8 mouse cellular contexts compared by ENCODE assay signal in genomic region chr7:126487052-126487483, GRCm38 (mm10). TPM values are rescaled to one million over a fixed set of nuclear protein-coding genes. Genes with fewer than 3 reads are reported as not detected.
DNase-seq lines count a peak whose midpoint lies in the region; ATAC-seq and TF ChIP-seq lines count a peak whose summit lies in the region.

TSS of gene Tufm (plus strand) at chr7:126487361.

- peak within 1 kb of the TSS; percentile 70 for H3K4me2 ChIP-seq in lung, postnatal 0 days (replicated peaks; ENCODE audit: low read depth, low read length)

- H3K4me3 ChIP-seq in MEL (ENCODE audit: control insufficient read depth in 1 of 2, insufficient read depth in 1 of 2, low read depth in 2 of 2, low read length in 2 of 2) = peak within 1 kb of the TSS; percentile 67 to 98
- H3K4me3 ChIP-seq in cerebellum, adult 2 months (replicated peaks; ENCODE audit: insufficient read depth, low read depth, low read length) = peak within 1 kb of the TSS; percentile 65
- peak within 1 kb of the TSS; percentile 59 for H3K4me3 ChIP-seq in lung, postnatal 0 days (ENCODE audit: low read depth, low read length)

- H3K9me3 ChIP-seq in MEL (replicated peaks; ENCODE audit: insufficient read depth, low read length) = no peaks in the 10 kb centered on the region
- H3K9me3 ChIP-seq in lung, postnatal 0 days (ENCODE audit: low read length) = no peaks in the 10 kb centered on the region

- no peaks in the 10 kb centered on the region for H3K27me3 ChIP-seq in MEL (ENCODE audit: control insufficient read depth in 1 of 2, insufficient read depth in 2 of 2, low read length in 2 of 2)
- no peaks in the 10 kb centered on the region for H3K27me3 ChIP-seq in cerebellum, adult 2 months (ENCODE audit: control insufficient read depth, insufficient read depth, low read length)
- H3K27me3 ChIP-seq in lung, postnatal 0 days (replicated peaks; ENCODE audit: insufficient read depth, low read length) = no peaks in the 10 kb centered on the region

- peaks cover 4 to 5% of the 10 kb centered on the region in 2 experiments for H3K36me3 ChIP-seq in MEL (ENCODE audit: control insufficient read depth in 1 of 2, insufficient read depth in 2 of 2, low read length in 2 of 2)
- H3K36me3 ChIP-seq in lung, postnatal 0 days (ENCODE audit: insufficient read depth, low read length) = peaks cover 13% of the 10 kb centered on the region

- H3K27ac ChIP-seq in MEL (ENCODE audit: control insufficient read depth, low read depth, low read length) = peak within 1 kb of the TSS; percentile 82
- H3K27ac ChIP-seq in cerebellum, adult 2 months (ENCODE audit: insufficient read depth, low read length) = peak within 1 kb of the TSS; percentile 47
- peak within 1 kb of the TSS; percentile 77 for H3K27ac ChIP-seq in lung, postnatal 0 days (ENCODE audit: low read length)

- TF ChIP-seq POLR2A in MEL (IDR thresholded peaks at IDR 0.05; ENCODE audit: control insufficient read depth in 1 of 2, insufficient read depth in 1 of 2, low read depth in 1 of 2, low read length in 2 of 2, poor library complexity in 1 of 2) = peak; percentile 52 to 72; a peak in 3 of 4 replicates
- TF ChIP-seq POLR2A in cerebellum, adult 2 months (IDR thresholded peaks at IDR 0.05; ENCODE audit: borderline replicate concordance, insufficient read depth, low read length) = peak; percentile 36; the same call in 1 of the 2 replicates

- ATAC-seq in hematopoietic stem cell, adult 5-6 weeks (replicated peaks in 1 of 2; ENCODE audit: insufficient read depth in 1 of 2, low FRiP score in 2 of 2, low TSS enrichment in 1 of 2, low read depth in 1 of 2, poor library complexity in 2 of 2, severe bottlenecking in 2 of 2) = peak; percentile 84 to 85
- ATAC-seq in lung, postnatal 0 days = peak; percentile 94

- WGBS in cerebellum, adult 2 months = 0% methylated on average over 32 of the region's 32 CpGs
- WGBS in lung, postnatal 0 days = 2% methylated on average over 32 of the region's 32 CpGs

- H3K4me1 ChIP-seq in MEL (ENCODE audit: control insufficient read depth in 1 of 2, insufficient read depth in 2 of 2, low read length in 2 of 2) = peaks cover 0 to 9% of the 10 kb centered on the region in 2 experiments; a peak in 2 of 4 replicates
- H3K4me1 ChIP-seq in cerebellum, adult 2 months (ENCODE audit: control insufficient read depth, insufficient read depth, low read length) = peaks cover 7% of the 10 kb centered on the region
- H3K4me1 ChIP-seq in lung, postnatal 0 days (ENCODE audit: insufficient read depth, low read depth, low read length) = no peaks in the 10 kb centered on the region; the same call in 1 of the 2 replicates

- TF ChIP-seq CTCF in MEL (IDR thresholded peaks at IDR 0.05 in 2 of 3, conservative IDR thresholded peaks at IDR 0.05 in 1 of 3; ENCODE audit: control insufficient read depth in 1 of 3, insufficient read depth in 1 of 3, low read depth in 2 of 3, low read length in 3 of 3, poor library complexity in 1 of 3, severe bottlenecking in 1 of 3) = peak in 2 of 3 experiments; percentile 21 to 26; a peak in 2 of 6 replicates
- TF ChIP-seq CTCF in cerebellum, adult 2 months (IDR thresholded peaks at IDR 0.05; ENCODE audit: borderline replicate concordance, insufficient read depth, low read depth, low read length) = no peak
- peak; percentile 72 for TF ChIP-seq CTCF in lung, postnatal 0 days (IDR thresholded peaks at IDR 0.05)

- H3K9ac ChIP-seq in MEL (ENCODE audit: control insufficient read depth, low read depth, low read length, poor library complexity, severe bottlenecking) = peak within 1 kb of the TSS; percentile 83
- peak within 1 kb of the TSS; percentile 56 for H3K9ac ChIP-seq in lung, postnatal 0 days (replicated peaks; ENCODE audit: low read depth)

- peaks cover 19% of the 10 kb centered on the region for H3K79me2 ChIP-seq in MEL (ENCODE audit: control insufficient read depth, insufficient read depth, low read length, poor library complexity)

- TF ChIP-seq RAD21 in MEL (IDR thresholded peaks at IDR 0.05; ENCODE audit: low read depth, low read length) = no peak

- peak; percentile 98 for DNase-seq in MEL (ENCODE audit: low read depth, low spot score)
- peak; percentile 96 to 99 for DNase-seq in cerebellum, adult 2 months
- peak; percentile 96 for DNase-seq in forelimb bud, embryonic 11.5 days (ENCODE audit: low read depth, low spot score)
- DNase-seq in layer of hippocampus, adult 9-11 months = peak; percentile 98
- peak; percentile 99 for DNase-seq in lung, postnatal 0 days (ENCODE audit: low spot score)
- peak; percentile 86 for DNase-seq in ovary, postnatal 14 days (ENCODE audit: low spot score)
- DNase-seq in thymus, postnatal 14 days = peak; percentile 94

- no peak for TF ChIP-seq EP300 in MEL (IDR thresholded peaks at IDR 0.05; ENCODE audit: low read depth in 1 of 2, low read length in 2 of 2)
- TF ChIP-seq EP300 in lung, postnatal 0 days (IDR thresholded peaks at IDR 0.05) = peak; percentile 42; the same call in 1 of the 2 replicates

TF ChIP-seq in MEL, 35 proteins besides CTCF, POLR2A, EP300 and RAD21:
- TF ChIP-seq USF2 (IDR thresholded peaks at IDR 0.05; ENCODE audit: borderline replicate concordance in 1 of 2, insufficient read depth in 1 of 2, low read depth in 1 of 2, low read length in 2 of 2) = no peak
- no peak for TF ChIP-seq USF1 (IDR thresholded peaks at IDR 0.05; ENCODE audit: low read depth, low read length)
- peak; percentile 74 for TF ChIP-seq TBP (IDR thresholded peaks at IDR 0.05; ENCODE audit: low read depth, low read length)
- no peak for TF ChIP-seq UBTF (IDR thresholded peaks at IDR 0.05; ENCODE audit: borderline replicate concordance, insufficient read depth, low read depth, low read length)
- TF ChIP-seq ZMIZ1 (IDR thresholded peaks at IDR 0.05; ENCODE audit: low read depth, low read length) = peak; percentile 47; the same call in 1 of the 2 replicates
- peak; percentile 64; the same call in 1 of the 2 replicates for TF ChIP-seq MYC (IDR thresholded peaks at IDR 0.05; ENCODE audit: low read depth, low read length)
- no peak for TF ChIP-seq MAFK (IDR thresholded peaks at IDR 0.05; ENCODE audit: borderline replicate concordance, low read depth, low read length)
- TF ChIP-seq ETS1 (IDR thresholded peaks at IDR 0.05; ENCODE audit: low read depth, low read length) = 0 out of 2 replicates have a peak, but pooled peaks have one; percentile 31
- 0 out of 2 replicates have a peak, but pooled peaks have one; percentile 19 for TF ChIP-seq RCOR1 (IDR thresholded peaks at IDR 0.05; ENCODE audit: low read depth, low read length)
- TF ChIP-seq KAT2A (conservative IDR thresholded peaks at IDR 0.05; ENCODE audit: low read depth, low read length) = peak; percentile 72
- no peak for TF ChIP-seq POLR2AphosphoS5 (IDR thresholded peaks at IDR 0.05; ENCODE audit: borderline replicate concordance, low read depth, low read length)
- TF ChIP-seq SIN3A (IDR thresholded peaks at IDR 0.05; ENCODE audit: low read length) = peak; percentile 91
- peak; percentile 94 for TF ChIP-seq HCFC1 (IDR thresholded peaks at IDR 0.05; ENCODE audit: low read depth, low read length)
- 0 out of 2 replicates have a peak, but pooled peaks have one; percentile 35 for TF ChIP-seq POLR2AphosphoS2 (IDR thresholded peaks at IDR 0.05; ENCODE audit: low read length)
- no peak for TF ChIP-seq JUND (IDR thresholded peaks at IDR 0.05; ENCODE audit: low read depth, low read length)
- no peak for TF ChIP-seq ZKSCAN1 (IDR thresholded peaks at IDR 0.05; ENCODE audit: low read depth, low read length)
- TF ChIP-seq MXI1 (IDR thresholded peaks at IDR 0.05; ENCODE audit: low read depth, low read length) = peak; percentile 77
- TF ChIP-seq MAX (IDR thresholded peaks at IDR 0.05; ENCODE audit: low read length) = peak; percentile 60
- TF ChIP-seq MAZ (IDR thresholded peaks at IDR 0.05; ENCODE audit: low read depth, low read length) = peak; percentile 95
- TF ChIP-seq TCF12 (IDR thresholded peaks at IDR 0.05; ENCODE audit: low read depth, low read length) = peak; percentile 72
- no peak for TF ChIP-seq CHD1 (IDR thresholded peaks at IDR 0.05; ENCODE audit: low read depth, low read length)
- TF ChIP-seq ELF1 (IDR thresholded peaks at IDR 0.05; ENCODE audit: low read depth, low read length) = peak; percentile 92
- TF ChIP-seq NELFE (IDR thresholded peaks at IDR 0.05; ENCODE audit: low read depth, low read length) = peak; percentile 81
- TF ChIP-seq GABPA (IDR thresholded peaks at IDR 0.05; ENCODE audit: low read depth, low read length) = peak; percentile 12; the same call in 1 of the 2 replicates

RNA-seq across cellular contexts. Expression of gene Tufm, which starts in this region (rescaled TPM):
- 224 and 244 TPM in 2 replicates for total RNA-seq in MEL (2012; rRNA removed)
- 100 to 1,000 TPM in 1 of 2 experiments, not detected in 1; 397 TPM for polyA plus RNA-seq in MEL (2012; ENCODE audit: insufficient read depth in 1 of 2, insufficient read length in 2 of 2, low read depth in 1 of 2, low replicate concordance in 2 of 2, missing spikeins in 1 of 2)
- polyA plus RNA-seq in cerebellum, adult 2 months (2012; rRNA removed) = 123 and 124 TPM in 2 replicates
- total RNA-seq in hematopoietic stem cell, adult 5-6 weeks (2017) = 48.1 and 99.2 TPM in 2 replicates
- polyA plus RNA-seq in lung, postnatal 0 days (2015; fragmentation: Nextera tagmentation; extraction: Ambion mirVana) = 47.3 and 49.7 TPM in 2 replicates

Comparison
In these comparisons a context has a peak if more than half of its experiments do, and no peak if none do; other contexts are left out.
1. Peak in every context shown above with its lines: DNase-seq, ATAC-seq, H3K4me3 ChIP-seq and H3K27ac ChIP-seq.